Mouse (Mus musculus) cerebellum, adult 11 months (tissue): ENCODE data around the gene Neurl4.
"Not testable (repeated sequence)": the region's sequence is repeated elsewhere in the genome, so short reads cannot be mapped to it uniquely, and the experiment has no call there.

Experiments used
- DNase-seq: peaks from one replicate; pipeline ENCODE4 v3.0.0; 2022

The Neurl4 gene

DNA sequence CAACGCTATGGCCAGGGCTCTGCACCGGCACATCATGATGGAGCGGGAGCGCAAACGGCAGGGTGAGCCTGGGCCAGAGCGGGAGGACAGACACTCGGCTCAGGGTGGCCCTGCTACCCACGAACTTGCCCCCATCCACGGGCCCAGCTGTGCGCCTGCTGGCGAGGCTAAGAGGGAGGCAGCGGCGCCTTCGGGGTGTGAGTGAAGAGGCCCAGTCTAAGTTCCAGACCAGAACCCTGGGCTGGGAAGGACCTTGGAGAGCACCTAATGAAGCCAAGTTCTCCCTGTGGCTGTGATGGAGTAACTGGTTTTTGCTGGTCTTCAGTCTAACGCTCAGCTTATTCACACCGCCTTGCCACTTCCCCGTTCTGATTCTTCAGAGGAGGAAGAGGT, 13.5 kb downstream of the Neurl4 start:
- no peak for DNase-seq

DNA sequence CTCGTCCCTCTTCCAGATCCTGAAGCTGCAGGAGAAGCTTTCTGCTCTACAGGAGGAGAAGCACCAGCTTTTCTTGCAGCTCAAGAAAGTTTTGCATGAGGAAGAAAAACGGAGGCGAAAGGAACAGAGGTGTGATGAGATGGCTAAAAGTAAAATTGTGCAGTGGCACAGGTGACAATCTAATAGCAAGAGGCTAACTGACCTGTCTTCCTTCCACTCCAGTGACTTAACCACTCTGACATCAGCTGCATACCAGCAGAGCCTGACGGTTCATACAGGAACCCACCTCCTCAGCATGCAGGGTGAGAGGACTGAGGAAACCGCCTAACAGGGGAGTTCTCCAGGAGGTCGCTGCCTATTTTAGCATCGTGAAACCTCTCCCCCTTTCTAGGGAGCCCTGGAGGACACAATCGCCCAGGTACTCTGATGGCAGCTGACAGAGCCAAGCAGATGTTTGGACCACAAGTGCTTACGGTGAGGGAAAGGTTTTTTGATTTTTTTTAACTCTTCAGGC, 14.1 kb downstream of the Neurl4 start:
- no peak for DNase-seq

DNA sequence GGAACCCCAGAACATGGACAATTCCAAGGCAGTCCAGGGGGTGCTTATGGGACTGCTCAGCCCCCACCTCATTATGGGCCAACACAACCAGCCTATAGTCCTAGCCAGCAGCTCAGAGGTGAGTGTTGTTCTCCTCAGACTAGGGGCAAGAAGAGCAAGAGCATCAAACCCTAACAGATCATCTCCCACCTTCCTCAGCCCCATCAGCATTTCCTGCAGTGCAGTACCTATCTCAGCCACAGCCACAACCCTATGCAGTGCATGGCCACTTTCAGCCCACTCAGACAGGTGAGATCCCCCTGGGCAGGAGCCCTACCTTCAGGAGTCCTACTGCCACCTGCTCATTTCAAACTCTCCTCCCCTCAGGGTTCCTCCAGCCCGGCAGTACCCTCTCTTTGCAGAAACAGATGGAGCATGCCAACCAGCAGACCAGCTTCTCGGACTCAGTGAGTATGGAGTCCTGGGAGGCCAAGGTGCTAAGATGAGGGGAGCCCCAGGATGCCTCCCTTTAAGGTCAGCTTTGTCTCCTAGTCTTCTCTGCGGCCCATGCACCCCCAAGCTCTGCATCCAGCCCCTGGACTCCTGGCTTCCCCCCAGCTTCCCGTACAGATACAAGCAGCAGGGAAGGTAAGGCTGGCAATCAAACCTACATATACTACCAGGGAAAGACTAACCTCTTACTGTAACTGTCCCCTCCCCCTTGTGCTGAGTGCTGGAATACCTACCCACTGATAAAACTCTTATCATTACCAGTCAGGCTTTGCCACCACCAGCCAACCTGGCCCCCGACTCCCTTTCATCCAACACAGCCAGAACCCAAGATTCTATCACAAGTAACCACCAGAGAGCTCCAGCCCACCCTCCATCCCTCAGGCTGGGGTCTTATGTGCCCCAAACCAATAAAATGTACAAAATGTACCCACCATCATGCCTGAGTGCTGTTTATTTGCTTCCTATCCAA, 15.1 kb downstream of the Neurl4 start:
- no peak for DNase-seq

DNA sequence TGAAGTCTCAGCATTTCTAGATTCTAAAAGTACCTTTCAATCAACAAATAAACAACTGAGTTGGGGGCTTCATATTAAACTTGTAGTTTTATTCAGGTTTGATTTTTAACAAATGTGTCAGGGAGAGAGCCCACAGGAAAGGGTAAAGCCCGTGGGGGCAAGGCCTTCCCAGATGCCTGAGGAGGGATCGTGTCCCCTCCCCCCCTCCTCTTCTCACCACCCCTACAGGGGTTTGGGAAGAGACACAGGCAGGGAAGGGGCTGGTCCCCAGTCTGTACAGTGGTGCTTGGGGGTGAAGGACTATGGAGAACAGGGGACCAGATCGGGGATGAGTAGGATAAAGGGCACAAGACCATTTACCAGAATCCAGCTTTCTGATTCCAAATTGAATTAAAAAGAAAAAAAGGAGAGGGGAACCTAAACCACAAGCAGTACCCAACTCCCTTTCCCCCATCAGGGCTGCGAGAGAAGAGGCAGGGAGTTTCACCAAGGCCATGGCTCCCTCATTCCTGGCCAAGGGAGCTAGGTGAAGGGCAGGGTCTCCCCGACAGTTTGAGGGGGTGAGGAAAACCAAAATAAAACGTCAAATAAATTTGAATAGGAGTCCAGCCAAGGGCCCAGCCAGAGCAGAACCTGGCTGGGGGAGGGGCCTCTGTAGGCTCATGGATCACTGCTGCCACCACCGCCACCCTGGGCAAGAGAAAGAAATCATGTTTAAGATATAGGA, 15.9 kb downstream of the Neurl4 start:
- not testable (repeated sequence) for DNase-seq

DNA sequence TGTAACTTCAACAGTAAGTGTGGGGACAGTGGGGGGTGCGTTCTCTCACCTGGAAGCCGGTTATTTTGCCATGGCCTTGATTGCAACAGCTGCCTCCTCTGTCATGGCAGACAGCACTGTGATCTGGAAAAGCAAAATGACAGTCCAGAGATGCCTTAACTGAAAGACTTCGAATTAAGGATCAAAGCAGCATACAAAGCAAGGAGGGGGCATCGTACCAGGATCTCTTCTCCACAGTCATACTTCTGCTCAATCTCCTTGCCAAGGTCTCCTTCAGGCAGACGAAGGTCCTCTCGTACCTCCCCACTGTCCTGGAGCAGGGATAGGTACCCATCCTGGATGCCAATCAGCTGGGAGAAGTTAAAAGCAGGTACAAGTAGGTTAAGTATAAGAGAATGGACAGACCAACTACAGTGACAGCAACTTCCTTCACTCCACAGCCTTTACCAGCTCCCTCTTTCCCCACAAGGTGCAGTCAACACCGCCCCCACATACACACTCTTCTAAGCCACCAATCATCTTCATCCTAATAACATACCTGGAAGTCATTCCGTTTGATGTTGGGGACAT, 16.6 kb downstream of the Neurl4 start:
- no peak for DNase-seq

DNA sequence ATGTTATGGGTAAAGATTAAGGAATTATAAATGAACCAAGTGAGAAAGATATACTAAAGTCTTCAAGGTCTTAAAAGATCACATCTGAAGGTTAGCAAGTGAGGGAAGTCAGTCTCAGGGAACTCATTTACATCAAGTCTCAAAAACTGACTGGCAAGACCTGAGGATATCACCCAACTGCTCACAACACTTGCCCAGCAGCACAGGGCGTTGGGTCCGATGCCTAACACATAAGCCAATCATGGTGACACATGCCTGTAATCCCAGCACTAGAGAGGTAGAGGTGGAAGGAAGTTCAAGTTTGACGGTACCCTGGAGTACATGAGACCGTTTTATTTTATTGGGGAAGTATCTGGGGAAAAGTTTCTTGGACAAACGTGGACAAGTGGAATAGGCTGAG, 17.2 kb downstream of the Neurl4 start:
- no peak for DNase-seq

DNA sequence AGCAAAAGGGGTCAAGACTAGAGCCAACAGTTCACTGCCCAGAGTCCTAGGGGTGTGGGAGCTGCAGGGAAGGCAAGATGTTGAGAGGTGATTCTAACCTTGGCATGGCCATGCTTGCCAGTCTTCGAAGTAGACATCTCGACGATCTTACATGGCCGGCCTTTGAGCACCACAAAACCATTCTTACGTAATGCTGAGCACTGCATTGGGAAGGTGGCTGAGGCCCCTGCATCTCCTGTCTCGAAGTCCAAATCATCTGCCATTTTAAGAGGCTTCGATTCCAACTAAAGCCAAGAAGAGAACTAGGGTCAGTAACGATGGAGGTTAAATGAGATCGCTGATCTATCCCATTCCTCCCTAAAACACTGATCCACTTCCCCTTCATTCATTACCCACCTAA, 18.2 kb downstream of the Neurl4 start:
- no peak for DNase-seq

DNA sequence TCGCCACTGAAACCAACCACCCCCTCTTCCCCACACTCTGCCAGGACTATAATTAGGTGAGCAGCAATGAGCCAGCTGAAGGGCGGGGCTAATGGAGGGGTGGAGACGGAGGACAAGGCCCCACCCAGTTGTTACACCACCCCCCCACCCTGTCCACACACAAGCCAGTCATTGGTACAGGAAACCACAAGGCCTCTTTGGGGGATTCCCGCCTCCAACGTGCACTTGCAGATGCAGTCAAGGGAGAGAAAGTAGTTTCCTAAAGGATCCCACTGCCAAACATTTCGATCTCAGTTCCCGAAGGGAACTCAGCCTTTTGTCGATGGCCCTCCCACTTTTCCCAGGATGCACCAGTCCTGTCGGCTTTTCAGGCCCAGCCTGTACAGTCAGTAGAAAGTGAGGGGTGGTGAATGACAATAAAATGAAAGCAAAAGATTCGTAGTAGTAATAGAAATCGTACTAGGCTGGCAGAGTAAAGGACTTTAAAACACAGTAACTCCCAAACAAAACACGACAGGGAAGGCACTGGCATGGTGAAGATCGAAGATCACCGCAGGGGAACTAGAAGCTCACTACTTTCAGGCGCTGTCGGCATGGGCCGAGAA, 18.9 kb downstream of the Neurl4 start:
- peak; percentile 38 for DNase-seq

DNA sequence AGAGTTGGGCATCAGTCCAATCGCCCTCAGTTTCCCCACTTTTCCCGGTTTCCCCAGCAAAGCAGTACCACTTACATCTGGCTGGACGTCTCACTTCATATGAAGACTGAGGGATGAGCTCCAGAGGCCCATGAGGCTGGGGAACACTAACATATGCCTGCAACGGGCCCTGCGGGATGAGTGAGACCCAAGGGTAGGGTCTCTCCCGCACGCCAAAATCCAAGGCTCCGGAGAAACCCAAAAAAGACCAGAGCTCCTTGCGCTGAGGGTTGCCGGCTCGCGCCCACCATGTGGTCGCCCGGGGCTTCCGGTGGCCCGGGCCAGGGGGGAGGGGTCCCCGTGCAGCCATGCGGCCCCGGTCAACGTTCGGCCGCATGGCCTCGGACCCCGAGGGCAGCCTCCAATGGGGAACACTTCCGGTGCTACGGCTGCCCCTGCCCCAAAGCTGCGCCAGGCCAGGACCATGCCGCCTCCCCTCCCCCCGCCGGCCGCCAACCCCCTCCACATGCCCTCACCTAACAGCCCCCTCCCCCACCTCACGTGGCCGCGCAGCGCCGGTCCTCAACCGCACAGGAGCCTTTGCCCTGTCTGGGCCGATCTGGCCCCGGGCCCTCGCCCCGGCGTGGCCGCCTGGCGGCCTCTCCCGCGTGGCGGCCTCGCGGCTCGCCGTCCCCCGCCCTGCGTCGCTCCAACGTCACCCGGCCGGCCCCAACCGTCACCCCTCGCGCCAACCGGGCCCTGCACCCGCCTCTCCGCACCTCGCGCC, 19.6 kb downstream of the Neurl4 start:
- DNase-seq = no peak

DNA sequence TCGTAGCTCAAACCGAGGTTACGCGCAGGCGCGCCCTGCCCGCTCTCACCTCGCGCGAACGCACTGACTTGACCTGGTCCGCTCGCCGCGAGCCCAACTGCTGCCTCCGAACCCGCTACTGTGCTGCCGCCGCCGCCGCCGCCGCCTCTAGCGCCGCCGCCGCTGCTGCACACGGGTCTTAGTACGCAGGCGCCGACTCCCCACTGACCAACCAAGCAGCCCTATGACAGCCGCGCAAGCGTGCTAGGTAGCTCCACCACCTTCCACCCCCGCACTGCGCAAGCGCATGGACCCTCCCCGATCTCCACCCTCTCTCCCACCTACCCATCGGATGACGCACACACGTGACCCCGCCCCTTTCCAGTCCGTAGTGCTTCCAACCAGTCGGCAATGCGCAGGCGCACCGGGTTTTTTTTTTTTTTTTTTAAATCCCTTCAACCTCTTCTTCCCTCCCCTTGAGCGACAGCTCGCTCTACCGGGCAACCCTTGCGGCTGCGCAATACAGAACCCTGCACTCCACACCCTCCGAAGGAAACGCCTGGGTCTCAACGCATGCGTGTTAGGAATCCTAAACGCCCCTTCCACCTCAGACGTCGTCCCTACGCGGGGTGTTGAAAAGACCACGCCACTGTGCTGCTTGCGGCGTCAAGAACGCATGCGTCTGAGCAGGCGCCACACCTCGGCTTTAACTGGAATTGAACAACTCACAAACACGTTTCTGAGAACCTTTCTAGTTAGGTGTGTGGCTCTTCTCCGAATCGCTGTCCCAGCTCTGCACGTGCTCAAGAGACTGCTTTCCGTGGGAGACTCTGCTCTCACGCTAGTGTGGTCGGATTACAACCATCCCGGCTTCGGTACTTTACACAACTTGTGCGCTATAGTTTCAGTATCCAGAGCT, 20.5 kb downstream of the Neurl4 start, which contains the start of gene Eif5a:
Gene Eif5a (minus strand): TSS at position 845 of the 898 bp plus-strand sequence.
- peak; percentile 100 for DNase-seq

DNA sequence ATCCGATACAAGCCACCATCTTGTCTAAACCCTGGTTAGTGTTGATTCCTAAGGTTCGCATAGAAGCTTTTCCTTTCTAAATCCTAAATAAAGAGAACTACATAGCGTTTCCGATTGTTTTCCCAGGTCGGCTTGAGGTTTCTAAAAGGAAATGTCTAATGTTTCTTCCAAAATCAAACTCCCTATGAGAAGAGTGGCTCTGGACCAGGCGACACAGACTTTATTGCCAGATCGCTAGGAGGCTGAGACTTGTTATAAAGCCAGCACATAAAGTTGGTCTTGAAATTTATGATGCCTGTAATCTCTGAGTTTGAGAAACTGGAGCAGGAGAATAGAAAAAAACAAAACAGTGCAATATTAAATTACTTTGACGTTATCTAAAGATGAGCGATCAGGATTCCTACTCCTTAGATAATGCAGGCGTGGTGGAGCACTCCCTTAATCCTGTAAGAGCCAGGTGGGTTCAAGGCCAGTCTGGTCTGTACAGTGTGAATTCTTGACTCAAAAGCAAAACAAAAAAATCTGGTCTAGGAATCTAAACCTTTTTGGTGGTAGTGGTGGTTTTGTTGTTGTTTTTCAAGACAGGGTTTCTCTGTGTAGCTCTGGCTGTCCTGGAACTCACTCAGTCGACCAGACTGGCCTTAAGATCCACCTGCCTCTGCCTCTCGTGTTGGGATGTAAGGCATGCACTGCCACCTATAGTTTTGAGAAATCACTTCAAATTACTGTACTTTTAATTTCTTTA, 21.3 kb downstream of the Neurl4 start:
- DNase-seq = no peak

DNA sequence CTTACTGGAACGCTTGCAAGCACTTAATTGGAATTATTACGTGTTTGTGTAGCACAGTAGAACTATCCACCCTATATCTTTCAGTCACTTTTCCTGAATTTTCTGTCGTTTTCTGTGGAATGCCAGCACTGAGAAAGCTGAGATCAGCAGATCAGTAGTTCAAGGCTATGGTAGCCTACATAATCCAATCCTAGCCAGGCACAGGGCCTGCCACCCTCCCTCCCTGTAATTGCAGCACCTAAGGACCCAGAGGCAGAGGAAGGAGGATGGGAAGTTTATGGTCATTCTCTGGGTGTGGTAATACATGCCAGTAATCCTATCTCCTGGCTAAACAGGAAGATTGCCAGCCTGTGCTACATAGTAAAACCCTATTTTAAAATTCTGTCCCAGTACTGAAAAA, 21.9 kb downstream of the Neurl4 start:
- DNase-seq = no peak

DNA sequence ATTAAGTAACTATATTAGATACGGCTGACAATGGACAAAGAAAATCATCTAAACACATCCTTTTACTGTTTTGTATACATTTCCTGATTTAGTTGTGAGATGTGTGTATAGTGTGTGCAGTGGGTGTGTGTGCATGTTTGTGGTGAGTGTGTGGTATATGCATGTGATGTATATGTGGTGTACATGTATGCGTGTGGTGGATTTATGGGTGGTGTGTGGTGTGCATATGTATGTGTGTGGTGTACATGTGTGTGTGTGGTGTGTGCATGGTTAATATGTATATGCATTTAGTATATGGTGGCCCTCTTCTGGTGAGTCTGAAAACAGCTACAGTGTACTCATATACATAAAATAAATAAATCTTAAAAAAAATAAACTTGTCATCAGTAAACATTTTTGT, 26.6 kb downstream of the Neurl4 start:
- DNase-seq = no peak

DNA sequence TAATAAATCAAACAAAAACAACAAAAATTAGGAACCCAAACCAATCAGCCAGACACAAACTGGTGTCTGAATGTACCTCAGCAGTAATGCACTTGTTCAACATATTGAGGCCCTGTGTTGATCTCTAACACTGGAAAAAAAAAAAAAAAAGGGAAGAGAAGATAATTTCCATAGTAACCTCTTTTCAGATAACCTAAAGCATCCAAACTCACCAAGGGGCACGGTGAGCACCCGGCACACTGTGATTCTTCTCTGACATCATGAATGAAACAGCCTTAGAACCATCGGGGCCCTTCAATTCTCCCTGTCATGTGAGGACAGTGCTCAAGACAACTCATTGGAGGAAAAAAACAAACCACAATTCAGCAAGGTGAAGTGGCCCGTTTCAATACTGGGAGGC, 28.8 kb downstream of the Neurl4 start:
- no peak for DNase-seq

DNA sequence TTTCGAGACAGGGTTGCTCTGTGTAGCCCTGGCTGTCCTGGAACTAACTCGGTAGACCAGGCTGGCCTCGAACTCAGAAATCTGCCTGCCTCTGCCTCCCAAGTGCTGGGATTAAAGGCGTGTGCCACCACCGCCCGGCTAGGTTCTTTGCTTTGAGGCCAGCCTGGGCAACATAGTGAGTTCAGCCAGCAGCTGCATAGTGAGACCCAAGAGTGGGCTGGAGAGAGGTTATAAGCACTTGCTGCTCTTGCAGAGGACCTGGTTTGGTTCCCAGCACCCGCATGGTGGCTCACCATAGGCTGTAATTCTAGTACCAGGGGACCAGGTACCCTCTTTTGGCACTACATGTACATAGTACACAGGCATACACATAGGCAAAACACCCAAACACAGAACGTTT, 29.3 kb downstream of the Neurl4 start:
- DNase-seq = not testable (repeated sequence)

DNA sequence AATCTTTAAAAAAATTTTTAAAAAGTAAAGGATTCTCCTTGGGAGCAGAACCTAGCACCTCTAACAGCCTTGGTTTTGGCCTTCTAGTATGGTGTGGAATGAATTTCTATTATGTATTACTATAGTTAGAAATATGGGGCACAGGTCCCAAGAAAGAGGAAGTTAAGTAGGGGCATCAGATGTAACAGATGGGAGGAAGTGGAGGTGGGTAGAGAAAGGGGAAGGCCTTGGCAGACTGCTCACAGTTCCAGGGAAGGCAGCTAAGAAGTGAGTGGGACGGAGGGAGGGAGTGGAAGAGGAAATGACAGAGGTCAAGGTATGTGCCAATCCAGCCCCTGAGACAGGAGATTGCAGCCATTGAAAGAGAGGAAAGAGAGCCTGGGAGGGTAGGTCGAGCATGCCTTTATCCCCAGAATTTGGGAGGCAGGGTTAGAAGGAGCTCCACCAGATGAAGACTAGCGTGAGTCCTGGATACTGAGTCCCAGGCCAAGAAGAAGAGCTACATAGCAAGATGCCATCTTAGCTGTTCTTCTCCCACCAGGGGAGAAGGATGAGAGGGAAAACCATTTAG, 30.2 kb downstream of the Neurl4 start:
- no peak for DNase-seq

DNA sequence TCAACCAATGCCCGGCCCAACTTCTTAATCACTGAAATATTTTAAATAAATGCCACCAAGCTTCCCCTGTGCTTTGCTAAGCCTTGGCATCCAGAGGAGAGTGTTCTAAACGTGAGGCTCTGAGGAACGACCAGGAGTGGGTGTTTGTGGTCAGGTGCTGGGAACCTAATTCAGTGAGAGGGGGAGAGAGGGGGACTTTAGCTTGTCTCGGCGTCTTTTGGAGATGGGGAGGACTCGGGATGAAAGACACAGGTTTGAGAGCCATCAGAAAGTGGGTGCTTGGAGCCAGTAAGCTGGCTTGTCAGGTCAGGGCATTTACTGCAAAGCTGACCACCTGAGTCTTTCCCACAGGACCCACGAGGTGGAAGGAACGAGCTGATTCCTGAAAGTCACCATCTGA, 30.9 kb downstream of the Neurl4 start:
- no peak for DNase-seq

DNA sequence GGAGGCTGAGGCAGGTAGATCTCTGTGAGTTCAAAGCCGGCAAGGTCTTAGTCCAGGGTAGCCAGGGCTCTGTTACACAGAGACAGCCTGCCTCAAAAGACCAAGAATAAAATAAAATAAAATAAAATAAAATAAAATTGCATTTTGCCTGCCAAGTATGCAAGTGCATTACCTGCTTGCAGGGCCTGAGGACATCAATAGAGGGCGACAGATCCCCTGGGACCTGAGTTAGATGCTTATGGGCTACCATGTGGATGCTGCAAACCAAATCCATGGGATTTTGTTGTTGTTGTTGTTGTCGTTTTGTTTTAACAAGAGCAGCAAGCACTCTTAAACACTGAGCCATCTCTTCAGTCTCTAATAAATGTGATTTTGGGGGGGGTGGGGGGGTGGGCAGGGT, 31.4 kb downstream of the Neurl4 start:
- DNase-seq = no peak

DNA sequence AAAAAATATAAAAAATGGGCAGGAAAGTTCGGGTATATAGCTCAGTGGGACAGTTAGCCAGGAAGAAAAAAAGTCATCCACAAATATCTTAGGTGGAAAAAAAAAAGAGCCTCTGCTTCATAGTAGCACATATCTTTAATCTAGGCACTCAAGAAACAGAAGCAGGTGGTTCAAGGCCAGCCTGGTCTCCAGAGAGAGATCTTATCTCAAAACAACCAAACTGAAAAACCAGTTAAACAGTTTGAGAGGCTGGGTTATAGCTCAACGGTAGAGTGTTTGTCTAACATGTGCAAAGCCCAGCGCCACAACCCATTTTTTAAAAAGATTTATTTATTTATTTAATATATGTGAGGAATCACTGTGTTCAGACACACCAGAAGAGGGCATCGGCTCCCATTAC, 32.2 kb downstream of the Neurl4 start:
- no peak for DNase-seq

DNA sequence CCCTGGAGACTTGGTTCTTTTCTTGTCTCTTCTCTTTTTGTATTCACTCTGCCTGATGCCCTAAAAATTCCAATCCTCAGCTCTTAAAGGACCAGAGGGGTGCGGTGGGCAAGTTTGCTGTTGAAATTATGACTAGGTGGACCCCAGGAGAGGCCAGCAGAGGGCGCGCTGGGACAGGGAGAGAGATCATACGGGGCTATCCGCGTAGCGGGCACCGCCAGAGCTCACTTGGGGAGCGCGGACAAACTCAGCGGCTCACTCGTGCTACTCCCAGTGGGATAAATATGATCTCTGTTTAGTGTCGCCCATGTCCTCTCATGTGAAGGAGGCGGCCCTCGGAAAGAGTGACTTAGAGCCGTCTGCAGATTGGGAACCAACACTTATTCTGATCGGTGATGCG, 33.3 kb downstream of the Neurl4 start:
- peak; percentile 83 for DNase-seq
